Mouse (Mus musculus): Measurements from ENCODE around the gene Actn4. TPM values are rescaled to one million over a fixed set of nuclear protein-coding genes. Genes with fewer than 3 reads are reported as not detected.

Actn4 gene
- polyA plus RNA-seq (2014; fragmentation: Nextera tagmentation; extraction: Ambion mirVana): 134 and 157 TPM in 2 replicates

- peak within 1 kb of the TSS; percentile 74 for H3K4me2 ChIP-seq (replicated peaks; ENCODE audit: low read depth, low read length)
- peak; percentile 100 for DNase-seq (ENCODE audit: low spot score)
- WGBS: under 1% methylated on average over 73 of the region's 76 CpGs
- peak within 1 kb of the TSS; percentile 80 for H3K27ac ChIP-seq (ENCODE audit: low read depth, low read length)
- peak within 1 kb of the TSS; percentile 96 for H3K4me3 ChIP-seq (ENCODE audit: low read depth, low read length)
- peaks cover 9% of the 10 kb centered on the region; the same call in 1 of the 2 replicates for H3K4me1 ChIP-seq (replicated peaks; ENCODE audit: control insufficient read depth, insufficient read depth, low read length)
- peak; percentile 90 for ATAC-seq (ENCODE audit: low FRiP score)
- no peaks in the 10 kb centered on the region for H3K36me3 ChIP-seq (ENCODE audit: control insufficient read depth, insufficient read depth, low read length)
- peak within 1 kb of the TSS; percentile 93 for H3K9ac ChIP-seq (ENCODE audit: low read depth, low read length)
- H3K27me3 ChIP-seq (ENCODE audit: control insufficient read depth, insufficient read depth, low read length): no peaks in the 10 kb centered on the region
- no peaks in the 10 kb centered on the region for H3K9me3 ChIP-seq (ENCODE audit: control insufficient read depth, low read length)
Measured at GRCm38 (mm10) chr7:28961927-28962670, at the start of gene Actn4. Actn4 (minus strand) TSS chr7:28962340.

GRCm38 (mm10) chr7:29008714-29009113, 46.6 kb upstream of the Actn4 start:
- no peak for ATAC-seq (ENCODE audit: low FRiP score)

GRCm38 (mm10) chr7:29008171-29008570, 46.0 kb upstream of the Actn4 start:
- no peaks in the 10 kb centered on the region for H3K4me1 ChIP-seq (replicated peaks; ENCODE audit: control insufficient read depth, insufficient read depth, low read length)
- 91% methylated on average over 10 of the region's 10 CpGs for WGBS
- H3K4me2 ChIP-seq (replicated peaks; ENCODE audit: low read depth, low read length): no peak overlapping the region
- no peak overlapping the region for H3K9ac ChIP-seq (ENCODE audit: low read depth, low read length)
- no peak overlapping the region for H3K27ac ChIP-seq (ENCODE audit: low read depth, low read length)
- DNase-seq (ENCODE audit: low spot score) (no peak), ATAC-seq (ENCODE audit: low FRiP score) (no peak)
- no peaks in the 10 kb centered on the region for H3K9me3 ChIP-seq (ENCODE audit: control insufficient read depth, low read length)
- H3K27me3 ChIP-seq (ENCODE audit: control insufficient read depth, insufficient read depth, low read length): no peaks in the 10 kb centered on the region
- H3K4me3 ChIP-seq (ENCODE audit: low read depth, low read length): no peak overlapping the region
- no peaks in the 10 kb centered on the region for H3K36me3 ChIP-seq (ENCODE audit: control insufficient read depth, insufficient read depth, low read length)

More at GRCm38 (mm10) chr7:29008714-29009113, 46.6 kb upstream of the Actn4 start:
- DNase-seq (ENCODE audit: low spot score): no peak
- Histone ChIP-seq H3K27ac (ENCODE audit: low read depth, low read length) (no peak overlapping the region), H3K9me3 (ENCODE audit: control insufficient read depth, low read length) (no peaks in the 10 kb centered on the region), H3K27me3 (ENCODE audit: control insufficient read depth, insufficient read depth, low read length) (no peaks in the 10 kb centered on the region), H3K9ac (ENCODE audit: low read depth, low read length) (no peak overlapping the region), H3K4me3 (ENCODE audit: low read depth, low read length) (no peak overlapping the region), H3K36me3 (ENCODE audit: control insufficient read depth, insufficient read depth, low read length) (no peaks in the 10 kb centered on the region), H3K4me2 (replicated peaks; ENCODE audit: low read depth, low read length) (no peak overlapping the region), H3K4me1 (replicated peaks; ENCODE audit: control insufficient read depth, insufficient read depth, low read length) (no peaks in the 10 kb centered on the region)
- 75% methylated on average over 9 of the region's 9 CpGs for WGBS

- H3K4me2 ChIP-seq (replicated peaks; ENCODE audit: low read depth, low read length): no peak overlapping the region
- H3K27me3 ChIP-seq (ENCODE audit: control insufficient read depth, insufficient read depth, low read length): no peaks in the 10 kb centered on the region
- no peak for DNase-seq (ENCODE audit: low spot score)
- no peaks in the 10 kb centered on the region for H3K36me3 ChIP-seq (ENCODE audit: control insufficient read depth, insufficient read depth, low read length)
- H3K4me1 ChIP-seq (replicated peaks; ENCODE audit: control insufficient read depth, insufficient read depth, low read length): no peaks in the 10 kb centered on the region
- no peak overlapping the region for H3K27ac ChIP-seq (ENCODE audit: low read depth, low read length)
- no peaks in the 10 kb centered on the region for H3K9me3 ChIP-seq (ENCODE audit: control insufficient read depth, low read length)
- ATAC-seq (ENCODE audit: low FRiP score): no peak
- WGBS: 86% methylated on average over 9 of the region's 9 CpGs
- no peak overlapping the region for H3K4me3 ChIP-seq (ENCODE audit: low read depth, low read length)
- no peak overlapping the region for H3K9ac ChIP-seq (ENCODE audit: low read depth, low read length)
Measured at GRCm38 (mm10) chr7:29007224-29008101, 45.3 kb upstream of the Actn4 start.

GRCm38 (mm10) chr7:29000651-29001605, 38.8 kb upstream of the Actn4 start:
- Histone ChIP-seq H3K27ac (ENCODE audit: low read depth, low read length) (no peak overlapping the region), H3K9ac (ENCODE audit: low read depth, low read length) (peak overlapping the region; percentile 68), H3K4me2 (replicated peaks; ENCODE audit: low read depth, low read length) (peak overlapping the region; percentile 78), H3K4me3 (ENCODE audit: low read depth, low read length) (peak overlapping the region; percentile 43), H3K27me3 (ENCODE audit: control insufficient read depth, insufficient read depth, low read length) (no peaks in the 10 kb centered on the region), H3K9me3 (ENCODE audit: control insufficient read depth, low read length) (no peaks in the 10 kb centered on the region), H3K4me1 (replicated peaks; ENCODE audit: control insufficient read depth, insufficient read depth, low read length) (no peaks in the 10 kb centered on the region), H3K36me3 (ENCODE audit: control insufficient read depth, insufficient read depth, low read length) (no peaks in the 10 kb centered on the region)
- 7% methylated on average over 43 of the region's 43 CpGs for WGBS
- ATAC-seq (ENCODE audit: low FRiP score): peak; percentile 74
- DNase-seq (ENCODE audit: low spot score): peak; percentile 88

- DNase-seq (ENCODE audit: low spot score) (no peak), ATAC-seq (ENCODE audit: low FRiP score) (no peak)
- Histone ChIP-seq H3K4me3 (ENCODE audit: low read depth, low read length) (no peak overlapping the region), H3K4me2 (replicated peaks; ENCODE audit: low read depth, low read length) (no peak overlapping the region), H3K9ac (ENCODE audit: low read depth, low read length) (no peak overlapping the region), H3K27me3 (ENCODE audit: control insufficient read depth, insufficient read depth, low read length) (no peaks in the 10 kb centered on the region), H3K4me1 (replicated peaks; ENCODE audit: control insufficient read depth, insufficient read depth, low read length) (no peaks in the 10 kb centered on the region), H3K27ac (ENCODE audit: low read depth, low read length) (no peak overlapping the region), H3K9me3 (ENCODE audit: control insufficient read depth, low read length) (no peaks in the 10 kb centered on the region), H3K36me3 (ENCODE audit: control insufficient read depth, insufficient read depth, low read length) (no peaks in the 10 kb centered on the region)
- 83% methylated on average over 3 of the region's 3 CpGs for WGBS
Measured at GRCm38 (mm10) chr7:28993402-28993801, 31.3 kb upstream of the Actn4 start.

GRCm38 (mm10) chr7:28992997-28993396, 30.9 kb upstream of the Actn4 start:
- no peaks in the 10 kb centered on the region for H3K9me3 ChIP-seq (ENCODE audit: control insufficient read depth, low read length)
- 91% methylated on average over 3 of the region's 3 CpGs for WGBS
- no peak for DNase-seq (ENCODE audit: low spot score)
- H3K36me3 ChIP-seq (ENCODE audit: control insufficient read depth, insufficient read depth, low read length): no peaks in the 10 kb centered on the region
- no peaks in the 10 kb centered on the region for H3K4me1 ChIP-seq (replicated peaks; ENCODE audit: control insufficient read depth, insufficient read depth, low read length)
- H3K9ac ChIP-seq (ENCODE audit: low read depth, low read length): no peak overlapping the region
- H3K4me2 ChIP-seq (replicated peaks; ENCODE audit: low read depth, low read length): no peak overlapping the region
- no peak for ATAC-seq (ENCODE audit: low FRiP score)
- H3K4me3 ChIP-seq (ENCODE audit: low read depth, low read length): no peak overlapping the region
- no peaks in the 10 kb centered on the region for H3K27me3 ChIP-seq (ENCODE audit: control insufficient read depth, insufficient read depth, low read length)
- no peak overlapping the region for H3K27ac ChIP-seq (ENCODE audit: low read depth, low read length)

GRCm38 (mm10) chr7:28991616-28992015, 29.5 kb upstream of the Actn4 start:
- Histone ChIP-seq H3K9ac (ENCODE audit: low read depth, low read length) (no peak overlapping the region), H3K27me3 (ENCODE audit: control insufficient read depth, insufficient read depth, low read length) (no peaks in the 10 kb centered on the region), H3K4me2 (replicated peaks; ENCODE audit: low read depth, low read length) (no peak overlapping the region), H3K27ac (ENCODE audit: low read depth, low read length) (no peak overlapping the region), H3K9me3 (ENCODE audit: control insufficient read depth, low read length) (no peaks in the 10 kb centered on the region), H3K4me3 (ENCODE audit: low read depth, low read length) (no peak overlapping the region), H3K36me3 (ENCODE audit: control insufficient read depth, insufficient read depth, low read length) (no peaks in the 10 kb centered on the region), H3K4me1 (replicated peaks; ENCODE audit: control insufficient read depth, insufficient read depth, low read length) (no peaks in the 10 kb centered on the region)
- DNase-seq (ENCODE audit: low spot score): no peak
- 69% methylated on average over 5 of the region's 5 CpGs for WGBS
- no peak for ATAC-seq (ENCODE audit: low FRiP score)

All from hindbrain, embryonic 11.5 days (tissue).